Mouse (Mus musculus) midbrain, embryonic 15.5 days (tissue): ENCODE data around the gene Fam214b. TPM values are rescaled to one million over a fixed set of nuclear protein-coding genes. Genes with fewer than 3 reads are reported as not detected.
A peak's percentile ranks its signal among the peaks of the same experiment; 100 is the strongest.

ENCODE experiments used
- ATAC-seq: fragments of 200-750 bp; cut with Nextera tagmentation; replicated peaks from 2 replicates; pipeline ENCODE4 v1.8.0; 2017; ENCODE audit warnings: moderate TSS enrichment
- H3K27ac ChIP-seq: fragments of 300-500 bp; sonication (generic); 2 replicates; pipeline ENCODE4 v1.5.1; 2015; ENCODE audit warnings: mild to moderate bottlenecking, inconsistent platforms
- H3K27me3 ChIP-seq: fragments of 300-500 bp; sonication (generic); replicated peaks from 2 replicates; pipeline ENCODE4 v1.6.1; 2015; ENCODE audit warnings: inconsistent platforms
- H3K36me3 ChIP-seq: fragments of 300-500 bp; sonication (generic); replicated peaks from 2 replicates; pipeline ENCODE4 v1.6.1; 2015; ENCODE audit warnings: inconsistent platforms
- H3K4me1 ChIP-seq: fragments of 300-500 bp; sonication (generic); 2 replicates; pipeline ENCODE4 v1.6.1; 2015; ENCODE audit warnings: inconsistent platforms
- H3K4me2 ChIP-seq: fragments of 300-500 bp; sonication (generic); 2 replicates; pipeline ENCODE4 v1.6.1; 2015; ENCODE audit warnings: inconsistent platforms, mild to moderate bottlenecking, moderate library complexity
- H3K4me3 ChIP-seq: fragments of 300-500 bp; sonication (generic); 2 replicates; pipeline ENCODE4 v1.5.1; 2015; ENCODE audit warnings: mild to moderate bottlenecking, inconsistent platforms
- H3K9ac ChIP-seq: fragments of 300-500 bp; sonication (generic); 2 replicates; pipeline ENCODE4 v1.6.1; 2015; ENCODE audit warnings: mild to moderate bottlenecking, inconsistent platforms
- H3K9me3 ChIP-seq: fragments of 300-500 bp; sonication (generic); 2 replicates; pipeline ENCODE4 v1.6.1; 2016; ENCODE audit warnings: inconsistent platforms
- WGBS: fragments of 180-500 bp; shearing (Covaris S2); methylation state at CpG from one replicate; pipeline ENCODE4 v1.1.7; 2015; ENCODE audit warnings: mixed read lengths; 5-methylcytosine and 5-hydroxymethylcytosine counted together
- polyA plus RNA-seq: library from polyadenylated mRNA; unstranded; fragments of >200 nt; fragmentation: Nextera tagmentation; extraction: Ambion mirVana; gene quantifications from 2 replicates; pipeline ENCODE4 v1.2.1, GENCODE M21; 2015

Fam214b gene
- polyA plus RNA-seq, 1 experiment from 2014 or later, result 52.0 TPM

GRCm38 (mm10) chr4:43052627-43053026, 6.6 kb upstream of the Fam214b start:
- H3K27ac ChIP-seq, result no peak overlapping the region
- no peaks in the 10 kb centered on the region for H3K9me3 ChIP-seq
- H3K4me3 ChIP-seq, result no peak overlapping the region
- no peaks in the 10 kb centered on the region for H3K36me3 ChIP-seq
- 0 out of 2 replicates have a peak, but pooled peaks cover under 1% of the 10 kb centered on the region for H3K4me1 ChIP-seq
- H3K9ac ChIP-seq, result no peak overlapping the region
- H3K27me3 ChIP-seq, result no peaks in the 10 kb centered on the region
- no peak overlapping the region for H3K4me2 ChIP-seq
- no peak for ATAC-seq
- WGBS, result 10% methylated on average over 4 of the region's 4 CpGs

- no peak for ATAC-seq
- H3K4me2 ChIP-seq, result no peak overlapping the region; the same call in 1 of the 2 replicates
- no peaks in the 10 kb centered on the region for H3K27me3 ChIP-seq
- H3K27ac ChIP-seq, result no peak overlapping the region
- no peak overlapping the region for H3K4me3 ChIP-seq
- no peaks in the 10 kb centered on the region for H3K36me3 ChIP-seq
- 5% methylated on average over 5 of the region's 5 CpGs for WGBS
- H3K9me3 ChIP-seq, result no peaks in the 10 kb centered on the region
- H3K9ac ChIP-seq, result no peak overlapping the region
- H3K4me1 ChIP-seq, result peaks cover 32% of the 10 kb centered on the region
Observed at GRCm38 (mm10) chr4:43047231-43047630, 1.2 kb upstream of the Fam214b start.

DNA sequence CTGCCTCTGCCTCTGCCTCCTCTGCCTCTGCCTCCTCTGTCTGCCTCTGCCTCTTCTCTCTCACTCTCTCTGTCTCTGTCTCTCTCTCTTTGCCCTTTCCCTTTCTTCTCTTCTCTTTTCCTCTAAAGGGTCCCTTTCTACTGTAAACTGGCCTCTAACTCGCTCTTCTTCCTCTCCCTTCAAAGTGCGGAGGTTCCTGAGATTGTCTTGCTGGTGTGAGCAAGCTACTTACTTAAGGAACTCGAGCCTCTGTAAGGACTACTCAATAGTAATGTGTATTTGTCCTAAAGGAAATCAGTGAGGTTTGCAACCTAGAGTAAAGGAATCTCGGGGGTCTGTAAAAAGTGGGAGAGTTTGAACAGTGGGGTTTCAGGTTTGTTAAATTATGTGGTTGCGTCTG, 587 bp upstream of the Fam214b start:
- Histone ChIP-seq H3K4me2 (peak overlapping the region; percentile 81), H3K9ac (no peak overlapping the region), H3K27ac (no peak overlapping the region), H3K27me3 (no peaks in the 10 kb centered on the region), H3K9me3 (no peaks in the 10 kb centered on the region), H3K4me1 (peaks cover 32% of the 10 kb centered on the region), H3K4me3 (no peak overlapping the region), H3K36me3 (no peaks in the 10 kb centered on the region)
- ATAC-seq, result no peak
- 60% methylated on average over 5 of the region's 5 CpGs for WGBS

DNA sequence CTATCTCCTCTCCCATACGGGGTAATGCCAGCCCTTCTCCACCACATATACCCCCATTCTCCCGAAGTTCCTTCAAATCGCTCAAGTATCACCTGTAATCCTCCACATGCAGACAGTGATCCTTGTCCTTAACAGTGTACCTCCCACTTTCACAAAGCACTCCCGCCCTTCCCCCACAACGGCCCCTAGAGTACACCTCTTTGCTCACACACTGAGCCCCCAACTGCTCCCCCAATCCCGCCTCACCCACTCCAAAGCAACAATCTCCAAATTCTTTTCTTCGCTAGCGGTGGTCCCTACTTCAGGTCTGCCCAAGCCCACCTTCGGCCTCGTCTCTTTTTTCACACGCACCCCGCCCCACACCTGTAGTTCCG, 748 bp downstream of the Fam214b start:
- under 1% methylated on average over 13 of the region's 13 CpGs for WGBS
- H3K9ac ChIP-seq, result peak overlapping the region; percentile 63

GRCm38 (mm10) chr4:43044673-43045072, 1.3 kb downstream of the Fam214b start:
- 2% methylated on average over 4 of the region's 4 CpGs for WGBS
- H3K4me2 ChIP-seq, result peak overlapping the region; percentile 81
- H3K4me1 ChIP-seq, result peaks cover 39% of the 10 kb centered on the region
- H3K9me3 ChIP-seq, result no peaks in the 10 kb centered on the region
- peak overlapping the region; percentile 54 for H3K4me3 ChIP-seq
- peak overlapping the region; percentile 63 for H3K9ac ChIP-seq
- no peaks in the 10 kb centered on the region for H3K36me3 ChIP-seq
- no peaks in the 10 kb centered on the region for H3K27me3 ChIP-seq
- no peak for ATAC-seq
- H3K27ac ChIP-seq, result peak overlapping the region; percentile 90

More for the DNA sequence above, 748 bp downstream of the Fam214b start:
- Histone ChIP-seq H3K27ac (peak overlapping the region; percentile 90), H3K27me3 (no peaks in the 10 kb centered on the region), H3K4me2 (peak overlapping the region; percentile 81), H3K36me3 (no peaks in the 10 kb centered on the region), H3K4me3 (peak overlapping the region; percentile 54), H3K4me1 (peaks cover 39% of the 10 kb centered on the region), H3K9me3 (no peaks in the 10 kb centered on the region)
- peak; percentile 22 for ATAC-seq

- ATAC-seq, result peak; percentile 48
- Histone ChIP-seq H3K27me3 (no peaks in the 10 kb centered on the region), H3K4me1 (peaks cover 45% of the 10 kb centered on the region), H3K36me3 (no peaks in the 10 kb centered on the region), H3K4me2 (peak overlapping the region; percentile 81), H3K9me3 (no peaks in the 10 kb centered on the region), H3K4me3 (peak overlapping the region; percentile 54), H3K27ac (peak overlapping the region; percentile 90), H3K9ac (peak overlapping the region; percentile 63)
- WGBS, result 5% methylated on average over 7 of the region's 7 CpGs
Observed at GRCm38 (mm10) chr4:43043644-43044357, 2.2 kb downstream of the Fam214b start.

DNA sequence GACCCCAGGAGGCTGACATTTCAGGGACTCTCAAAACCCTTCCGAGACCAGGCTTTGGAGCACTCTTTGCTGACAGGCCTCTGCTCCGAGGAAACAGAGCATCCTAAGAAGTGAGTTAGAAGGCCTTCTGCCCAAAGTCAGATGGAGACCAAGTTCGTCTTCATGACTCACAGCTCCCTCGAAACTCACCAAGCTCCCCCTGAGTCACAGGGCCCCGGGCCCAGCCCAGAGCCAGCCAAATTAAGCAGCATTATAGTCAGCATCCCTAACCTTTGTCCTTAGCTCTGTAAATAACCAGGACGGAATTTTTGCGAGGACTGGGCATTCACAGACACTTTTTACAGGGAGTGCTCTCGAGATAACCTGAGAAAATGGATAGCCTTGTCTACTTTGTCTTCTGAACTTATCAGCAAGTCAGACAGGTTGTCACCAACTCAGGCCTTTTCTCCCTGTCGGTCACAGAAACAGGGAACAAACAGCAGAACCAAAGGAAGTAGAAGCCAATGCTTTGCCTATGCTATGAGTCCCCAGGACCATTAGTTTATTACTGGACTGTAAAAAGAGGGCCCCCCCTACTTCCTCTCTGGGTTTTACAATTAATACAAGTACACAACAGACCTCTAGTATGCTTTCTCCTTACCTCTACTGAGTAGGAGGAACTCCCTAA, 5.0 kb downstream of the Fam214b start:
- no peaks in the 10 kb centered on the region for H3K9me3 ChIP-seq
- no peak overlapping the region for H3K9ac ChIP-seq
- peak overlapping the region; percentile 46 for H3K27ac ChIP-seq
- H3K36me3 ChIP-seq, result peaks cover 8% of the 10 kb centered on the region
- 51% methylated on average over 9 of the region's 9 CpGs for whole genome bisulfite sequencing
- no peaks in the 10 kb centered on the region for H3K27me3 ChIP-seq
- H3K4me2 ChIP-seq, result peak overlapping the region; percentile 20; the same call in 1 of the 2 replicates
- H3K4me1 ChIP-seq, result peaks cover 54% of the 10 kb centered on the region
- H3K4me3 ChIP-seq, result no peak overlapping the region
- ATAC-seq, result no peak

DNA sequence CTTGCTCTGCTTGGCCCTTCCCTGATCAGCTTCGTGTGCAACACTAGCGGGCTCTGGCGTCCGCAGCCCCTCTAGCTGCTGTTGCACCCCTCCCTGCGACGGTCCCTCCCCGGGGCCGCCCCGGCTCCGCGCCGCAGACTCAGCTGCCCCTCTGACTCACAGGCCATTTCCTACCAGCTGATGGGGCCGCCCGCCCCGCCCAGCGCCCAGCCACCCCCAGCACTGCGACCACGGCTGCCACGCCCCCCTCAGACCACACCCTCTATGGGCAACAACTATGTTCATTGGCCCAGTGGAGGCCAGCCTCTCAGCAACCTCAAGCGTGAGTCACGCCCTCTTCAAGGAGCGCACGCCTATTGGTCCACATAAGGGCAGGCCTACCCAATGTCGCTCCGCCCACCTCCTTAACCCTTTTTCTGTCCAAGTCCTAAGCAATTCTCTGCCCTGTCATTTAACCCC, 5.9 kb downstream of the Fam214b start:
- Histone ChIP-seq H3K4me3 (peak overlapping the region; percentile 76), H3K36me3 (peaks cover 17% of the 10 kb centered on the region), H3K4me2 (peak overlapping the region; percentile 62), H3K27me3 (no peaks in the 10 kb centered on the region), H3K27ac (peak overlapping the region; percentile 79), H3K9me3 (no peaks in the 10 kb centered on the region), H3K9ac (peak overlapping the region; percentile 74), H3K4me1 (peaks cover 53% of the 10 kb centered on the region)
- peak; percentile 97 for ATAC-seq
- WGBS, result under 1% methylated on average over 25 of the region's 25 CpGs

DNA sequence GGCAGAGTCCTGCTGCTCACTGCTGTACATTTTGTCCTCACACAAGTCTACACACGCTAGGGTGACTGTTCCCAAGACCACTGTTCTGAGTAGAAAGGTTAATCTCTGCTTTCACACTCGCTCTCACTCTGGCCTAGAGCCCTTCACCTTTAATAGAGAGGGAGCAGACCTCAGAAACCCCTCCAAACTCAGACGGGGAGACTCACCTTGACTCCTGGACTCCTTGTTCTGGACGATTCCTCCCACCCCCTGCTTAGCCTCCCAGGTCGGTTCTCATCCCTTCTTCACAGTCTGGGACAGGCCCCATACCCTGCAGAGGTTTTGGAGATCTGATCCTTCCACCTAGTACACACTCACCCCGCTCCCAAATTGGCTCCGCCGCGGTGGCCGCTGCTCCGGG, 6.4 kb downstream of the Fam214b start:
- Histone ChIP-seq H3K4me3 (peak overlapping the region; percentile 76), H3K4me2 (peak overlapping the region; percentile 62)
- ATAC-seq, result peak; percentile 38

DNA sequence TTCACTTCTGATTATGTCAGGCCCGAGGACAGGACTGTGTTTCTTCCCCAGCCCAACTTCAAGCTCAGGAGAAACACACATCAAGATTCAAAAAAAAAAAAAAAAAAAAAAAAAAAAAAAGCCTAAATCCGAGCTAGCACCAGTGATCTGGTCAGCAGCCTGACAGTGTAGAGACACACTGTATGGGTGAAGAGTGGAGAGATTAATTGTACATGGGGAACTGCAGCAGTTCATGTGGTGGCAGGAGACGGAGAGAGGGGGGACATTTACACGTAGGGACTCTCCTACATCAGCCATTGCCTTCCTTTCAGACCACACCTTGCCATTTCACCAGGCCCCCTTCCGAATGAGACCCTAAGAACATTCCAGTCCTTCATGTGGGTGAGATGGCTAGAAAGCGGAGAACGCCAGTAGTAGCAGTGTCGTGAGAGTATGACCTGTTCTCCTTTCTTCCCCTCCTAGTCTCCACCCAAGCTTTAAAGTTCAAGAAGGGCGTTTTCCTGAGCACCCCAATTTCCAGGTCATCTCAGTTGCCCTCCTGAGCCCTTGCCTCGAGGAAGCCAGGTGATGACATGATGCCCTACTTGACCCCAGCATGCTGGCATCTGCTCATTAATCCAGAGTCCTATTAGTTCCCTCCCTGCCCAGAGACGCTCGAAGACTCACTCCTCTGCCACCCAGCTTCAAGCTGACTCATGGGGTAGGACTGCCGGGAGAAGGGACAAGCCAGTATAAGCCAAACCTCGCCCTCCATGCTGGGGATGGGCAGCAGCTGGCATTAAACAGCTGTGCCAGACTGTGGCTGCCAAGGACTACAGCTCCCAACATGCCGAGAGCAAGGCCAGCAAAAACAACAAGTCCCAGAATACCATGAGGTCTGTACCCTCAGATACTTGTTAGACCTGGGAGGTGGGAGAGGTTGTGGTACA, 7.2 kb downstream of the Fam214b start:
- Histone ChIP-seq H3K36me3 (peaks cover 29% of the 10 kb centered on the region), H3K9ac (peak overlapping the region; percentile 74), H3K4me2 (peak overlapping the region; percentile 62), H3K4me3 (peak overlapping the region; percentile 76), H3K9me3 (no peaks in the 10 kb centered on the region), H3K4me1 (peaks cover 40% of the 10 kb centered on the region), H3K27ac (peak overlapping the region; percentile 79), H3K27me3 (no peaks in the 10 kb centered on the region)
- ATAC-seq, result no peak
- WGBS, result 55% methylated on average over 15 of the region's 15 CpGs

More for the DNA sequence above, 6.4 kb downstream of the Fam214b start:
- 1% methylated on average over 11 of the region's 11 CpGs for WGBS
- Histone ChIP-seq H3K9ac (peak overlapping the region; percentile 74), H3K27me3 (no peaks in the 10 kb centered on the region), H3K36me3 (peaks cover 21% of the 10 kb centered on the region), H3K27ac (peak overlapping the region; percentile 79), H3K9me3 (no peaks in the 10 kb centered on the region), H3K4me1 (peaks cover 48% of the 10 kb centered on the region)

DNA sequence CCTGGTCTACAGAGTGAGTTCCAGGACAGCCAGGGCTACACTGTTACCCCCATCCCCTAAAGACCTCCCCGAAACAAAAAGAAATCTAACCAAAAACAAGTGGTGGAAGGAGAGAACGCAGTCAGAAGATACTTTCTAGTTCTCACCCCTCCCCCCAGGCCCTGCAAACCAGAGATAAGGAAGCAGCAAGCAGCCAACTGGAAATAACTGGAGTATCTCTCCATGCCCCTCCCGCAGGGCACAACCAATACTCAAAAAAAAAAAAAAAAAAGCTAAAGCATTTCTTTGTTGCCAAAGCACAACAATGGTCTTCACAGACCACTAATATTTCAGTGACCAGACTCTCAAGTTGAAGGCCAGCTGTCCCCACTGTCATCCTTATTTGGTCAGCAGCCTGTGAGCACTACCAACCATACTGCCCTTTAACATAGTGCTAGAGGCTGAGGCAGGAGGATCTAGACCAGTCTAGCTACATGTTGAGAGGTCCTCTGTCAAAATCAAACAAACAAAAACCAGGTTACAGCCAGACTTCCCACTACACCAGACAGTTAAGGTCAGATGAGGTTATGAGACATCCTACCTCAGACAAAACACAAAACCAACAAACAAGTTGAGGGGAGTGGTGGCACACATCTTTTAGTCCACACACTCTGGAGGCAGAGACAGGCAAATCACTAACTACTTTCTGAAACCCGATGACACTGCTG, 8.0 kb downstream of the Fam214b start:
- H3K9me3 ChIP-seq, result no peaks in the 10 kb centered on the region
- H3K4me2 ChIP-seq, result peak overlapping the region; percentile 62
- H3K36me3 ChIP-seq, result peaks cover 36% of the 10 kb centered on the region
- peaks cover 34% of the 10 kb centered on the region for H3K4me1 ChIP-seq
- no peak for ATAC-seq
- H3K9ac ChIP-seq, result no peak overlapping the region
- H3K4me3 ChIP-seq, result peak overlapping the region; percentile 76; the same call in 1 of the 2 replicates
- H3K27ac ChIP-seq, result no peak overlapping the region
- WGBS, result 71% methylated on average over 4 of the region's 4 CpGs
- no peaks in the 10 kb centered on the region for H3K27me3 ChIP-seq
